ENCODE assay signal across 22 mouse cellular contexts in genomic region chr7:44584265-44584804, GRCm38 (mm10). TPM values are rescaled to one million over a fixed set of nuclear protein-coding genes. Genes with fewer than 3 reads are reported as not detected.
"Had no signal": no experiment of that assay in that cellular context is flagged by ENCODE, and none has a peak within 500 bp of the region (broad histone marks: within the 10 kb centered on the region; RNA-seq: fewer than 3 reads in every experiment).

No protein-coding gene starts in this region.

- H3K27ac ChIP-seq: kidney, embryonic 15.5 days; left cerebral cortex, adult 2 months; liver, embryonic 13.5 days; midbrain, embryonic 10.5 days; neural tube, embryonic 12.5 days; neural tube, embryonic 15.5 days; stomach, postnatal 0 days had no signal

- DNase-seq: kidney, adult 8-10 months; kidney, postnatal 10 days; kidney, postnatal 36 days; layer of hippocampus, postnatal 36 days; liver, embryonic 13.5 days; lung, embryonic 14.5 days; lung, postnatal 10 days; lung, postnatal 36 days; midbrain, embryonic 14.5 days; right cerebral cortex, adult 18-20 months; right cerebral cortex, postnatal 14 days; right cerebral cortex, postnatal 4 days; thymus, adult 18-20 months; thymus, postnatal 36 days had no signal

- H3K4me3 ChIP-seq: kidney, embryonic 15.5 days; left cerebral cortex, adult 2 months; liver, embryonic 13.5 days; megakaryocyte, embryonic 14.5 days; midbrain, embryonic 10.5 days; neural tube, embryonic 12.5 days; neural tube, embryonic 15.5 days had no signal

- H3K36me3 ChIP-seq: kidney, embryonic 15.5 days; liver, embryonic 13.5 days; midbrain, embryonic 10.5 days; neural tube, embryonic 12.5 days; neural tube, embryonic 15.5 days had no signal

- H3K9me3 ChIP-seq: kidney, embryonic 15.5 days; liver, embryonic 13.5 days; midbrain, embryonic 10.5 days; neural tube, embryonic 12.5 days; neural tube, embryonic 15.5 days had no signal

RNA-seq across cellular contexts. Expression of gene Spib, which starts 52.5 kb away (rescaled TPM):
- polyA plus RNA-seq: midbrain, embryonic 10.5 days; midbrain, embryonic 14.5 days; neural tube, embryonic 12.5 days; neural tube, embryonic 15.5 days; stomach, embryonic 14.5 days had no signal
